Mouse (Mus musculus): ENCODE measurements around the gene Rbms1.
"Not testable (repeated sequence)": the region's sequence is repeated elsewhere in the genome, so short reads cannot be mapped to it uniquely, and the experiment has no call there.

Gene Rbms1

DNA sequence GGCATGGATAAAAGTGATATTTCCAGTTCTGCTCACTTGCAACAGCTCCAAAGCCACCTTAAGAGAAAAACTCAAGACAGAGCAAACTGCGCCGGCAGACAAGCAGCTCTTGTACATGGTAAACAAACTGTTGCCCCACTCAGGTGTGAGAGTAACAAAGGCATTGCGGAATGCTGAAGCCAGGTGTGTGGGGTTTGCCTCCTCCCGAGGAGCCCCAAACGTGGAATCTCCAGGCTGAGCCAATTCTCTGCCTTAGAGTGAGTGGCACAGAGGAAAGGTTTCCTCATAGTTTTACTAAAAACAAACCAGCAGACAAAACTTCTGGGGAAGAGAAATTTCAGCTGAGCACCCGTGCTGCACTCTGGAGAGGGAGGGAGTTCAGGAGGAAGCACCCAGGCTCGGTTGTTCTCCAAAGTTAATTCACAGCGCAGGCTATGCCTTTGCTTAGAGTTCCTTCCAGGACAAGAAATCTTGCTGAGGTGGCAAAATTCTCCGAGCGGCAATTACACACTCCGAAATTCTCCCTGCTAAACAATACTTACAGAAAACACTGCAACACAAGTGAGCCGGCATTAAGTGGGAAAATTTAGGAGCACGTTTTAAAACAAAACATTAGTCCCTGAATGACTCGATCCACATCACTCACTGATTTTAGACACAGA, 111.8 kb downstream of the Rbms1 start:
- no peak for DNase-seq (ENCODE audit: low read depth in 1 of 2, low spot score in 2 of 2)

DNA sequence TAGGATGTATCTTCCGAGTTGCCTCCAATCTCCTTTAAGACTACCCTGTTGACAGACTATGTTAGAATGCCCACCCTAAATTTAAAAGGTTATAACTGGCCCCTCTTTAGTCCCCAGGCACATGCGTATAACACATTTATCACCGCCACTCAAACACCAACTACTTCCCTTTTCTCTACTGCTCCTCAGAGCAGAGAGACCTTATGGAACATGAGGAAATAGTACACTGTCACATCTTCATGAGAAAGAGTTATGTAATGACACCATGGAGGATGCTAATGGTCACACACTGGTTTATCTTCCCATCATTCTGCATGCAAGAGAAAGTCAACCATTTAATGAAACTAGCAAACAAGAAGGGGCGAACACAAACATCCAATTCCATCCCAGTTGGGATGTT, 114.5 kb downstream of the Rbms1 start:
- no peak for DNase-seq (ENCODE audit: low read depth in 1 of 2, low spot score in 2 of 2)

DNA sequence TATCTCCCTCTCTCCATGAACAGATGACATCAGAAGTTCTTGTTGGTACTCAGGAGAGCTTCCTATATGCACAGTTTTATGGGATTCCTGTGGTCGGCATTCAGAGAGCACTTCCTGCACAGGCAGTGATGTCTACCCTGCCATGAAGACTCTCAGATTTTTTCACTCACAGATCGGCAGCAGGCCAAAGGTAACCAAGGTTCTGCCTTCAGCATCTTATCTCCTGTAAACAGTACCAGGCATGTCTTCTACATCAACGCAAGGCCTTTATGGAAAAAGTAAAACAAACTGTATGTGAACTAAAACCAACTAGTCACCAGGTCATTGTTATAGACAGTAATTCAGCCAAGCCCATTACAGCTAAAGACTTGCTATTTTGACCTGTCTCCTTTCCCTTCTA, 115.0 kb downstream of the Rbms1 start:
- no peak for DNase-seq (ENCODE audit: low read depth in 1 of 2, low spot score in 2 of 2)

DNA sequence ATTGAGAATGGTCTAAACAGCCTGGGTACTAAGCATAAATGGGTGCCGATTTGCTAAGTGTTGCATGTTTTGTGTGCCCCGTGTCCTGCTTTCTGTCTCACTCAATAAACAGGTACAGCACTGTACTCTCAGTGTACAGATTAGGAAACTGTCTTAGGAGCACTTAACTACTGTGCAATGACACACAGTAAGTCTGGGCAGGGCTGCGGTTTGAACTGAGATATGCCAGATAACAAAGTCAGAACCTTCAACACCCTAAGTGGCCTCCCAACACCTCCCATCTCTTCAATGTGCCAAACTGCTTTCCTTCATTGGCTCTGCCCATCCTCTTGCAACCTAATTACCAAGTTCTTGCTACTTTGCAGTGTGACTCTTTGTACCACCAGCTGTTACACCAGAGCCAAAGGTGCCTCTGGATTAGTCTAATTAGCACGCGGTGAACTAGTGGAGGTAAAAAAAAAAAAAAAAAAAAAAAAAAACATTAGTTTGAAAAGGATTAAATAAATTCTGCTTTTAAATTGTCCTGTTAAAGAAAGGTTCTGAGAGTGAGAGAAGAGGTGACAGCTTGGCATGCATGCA, 117.6 kb downstream of the Rbms1 start:
- no peak for DNase-seq (ENCODE audit: low read depth in 1 of 2, low spot score in 2 of 2)

DNA sequence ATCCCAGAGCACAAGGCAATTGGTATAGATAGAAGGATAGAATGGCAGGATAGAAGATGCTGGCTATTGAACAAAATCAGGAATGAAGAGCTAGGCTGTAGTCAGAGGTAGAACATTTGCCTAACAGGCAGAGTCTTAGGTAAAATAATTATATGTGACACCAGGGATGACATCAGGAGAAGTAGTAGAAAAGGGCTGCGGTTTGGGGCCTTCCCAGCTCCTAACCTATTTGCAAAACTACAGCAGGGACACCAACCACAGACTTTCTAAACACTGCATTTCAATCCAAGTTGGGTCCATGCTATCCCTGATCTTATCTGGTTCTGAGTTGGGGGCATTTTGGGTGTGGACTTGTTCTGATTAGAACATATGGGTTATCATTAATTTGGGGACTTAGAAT, 118.7 kb downstream of the Rbms1 start:
- no peak for DNase-seq (ENCODE audit: low read depth in 1 of 2, low spot score in 2 of 2)

DNA sequence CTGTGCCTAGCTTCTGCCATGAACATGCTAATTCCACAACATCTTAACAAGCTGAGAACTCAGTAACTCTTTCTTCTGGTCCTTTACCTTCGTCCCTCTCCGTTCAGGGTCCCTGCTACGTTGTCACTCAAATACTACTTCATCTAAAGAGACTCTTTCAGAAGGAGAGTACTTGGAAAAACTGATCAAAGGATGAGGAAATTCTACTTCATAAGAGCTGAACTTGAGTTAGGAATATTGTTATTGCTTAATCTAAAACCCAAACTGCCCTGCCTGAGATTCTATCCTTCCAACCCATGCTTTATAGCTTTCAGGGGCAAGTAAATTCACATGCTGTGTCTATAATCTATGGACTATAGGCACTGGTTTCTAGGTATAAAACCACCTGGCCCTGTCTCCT, 119.4 kb downstream of the Rbms1 start:
- DNase-seq (ENCODE audit: low read depth in 1 of 2, low spot score in 2 of 2): no peak

DNA sequence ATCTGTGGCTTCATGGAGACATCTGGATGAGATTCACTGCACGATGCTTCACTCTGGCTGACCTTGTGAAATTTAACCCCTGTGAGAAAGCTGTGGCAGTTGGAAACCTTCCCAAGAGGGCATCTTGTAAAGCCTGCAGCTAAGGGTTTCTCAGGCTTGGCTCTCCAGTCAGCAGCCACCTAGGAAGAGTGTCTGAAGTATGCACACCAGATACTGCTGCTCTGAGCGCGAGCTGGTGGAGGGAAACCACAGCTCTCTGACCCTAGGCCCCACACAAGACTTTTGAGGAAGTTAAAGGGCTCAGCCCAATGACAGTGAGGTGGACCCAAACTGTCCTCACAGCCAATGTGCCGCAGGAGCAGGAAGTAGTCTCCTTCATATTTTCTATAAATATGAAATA, 120.0 kb downstream of the Rbms1 start:
- DNase-seq (ENCODE audit: low read depth in 1 of 2, low spot score in 2 of 2): peak; percentile 28 to 32

DNA sequence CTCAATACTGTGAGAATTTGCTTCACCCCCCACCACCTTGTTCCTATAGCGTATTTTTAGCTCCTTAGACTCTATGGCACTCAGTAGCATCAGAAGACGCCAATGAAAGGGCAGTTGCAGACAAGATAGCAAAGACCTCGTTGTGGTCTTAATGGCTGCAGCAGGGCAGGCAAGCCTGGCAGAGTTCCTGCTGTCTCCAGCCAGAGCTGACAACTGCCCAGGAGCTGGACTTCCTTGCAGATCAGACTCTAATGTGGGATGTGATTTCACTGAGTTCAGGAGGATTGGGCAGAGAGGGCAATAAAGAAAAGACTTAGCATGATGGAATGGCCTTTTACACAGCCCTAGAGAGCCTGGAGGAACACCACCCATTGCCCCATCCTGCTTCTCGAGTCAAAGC, 122.1 kb downstream of the Rbms1 start:
- no peak for DNase-seq (ENCODE audit: low read depth in 1 of 2, low spot score in 2 of 2)

DNA sequence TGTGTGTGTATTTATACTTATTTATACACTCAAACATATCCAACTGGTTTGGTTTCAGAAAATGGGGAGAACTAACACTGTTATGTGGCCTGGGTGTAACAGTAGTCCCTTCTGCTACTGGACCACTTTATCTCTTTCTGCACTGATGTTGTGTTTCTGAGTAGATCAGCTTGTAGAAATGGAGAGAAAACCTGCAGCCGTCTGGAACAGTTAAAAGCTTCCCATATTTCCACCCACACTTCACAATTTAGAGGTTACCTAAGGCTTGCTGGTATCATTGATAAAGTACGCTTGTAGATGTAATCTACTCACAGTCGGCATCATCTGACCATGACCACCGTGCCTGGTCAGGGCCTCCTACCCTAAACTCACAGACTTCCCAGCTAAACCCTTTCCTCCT, 123.5 kb downstream of the Rbms1 start:
- DNase-seq (ENCODE audit: low read depth in 1 of 2, low spot score in 2 of 2): no peak

DNA sequence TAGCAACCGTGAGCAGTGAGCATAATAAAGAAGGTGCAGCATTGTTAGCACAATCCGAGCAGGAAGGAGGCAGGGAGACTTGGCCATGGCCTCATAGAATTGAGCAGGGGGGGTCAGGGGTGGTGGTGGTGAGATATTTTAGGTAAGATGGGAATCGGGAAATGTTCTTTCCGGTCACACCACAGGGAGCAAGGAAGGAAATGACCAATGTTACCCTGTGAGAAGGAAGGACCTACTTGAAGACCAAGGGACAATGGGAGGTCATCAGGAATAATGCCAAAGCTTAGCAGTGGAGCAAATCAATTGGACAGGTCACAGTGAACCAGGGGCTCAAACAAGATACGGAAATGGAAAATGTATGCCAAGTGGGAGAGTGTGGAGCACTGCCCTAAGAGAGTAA, 124.1 kb downstream of the Rbms1 start:
- DNase-seq (ENCODE audit: low read depth in 1 of 2, low spot score in 2 of 2): no peak

DNA sequence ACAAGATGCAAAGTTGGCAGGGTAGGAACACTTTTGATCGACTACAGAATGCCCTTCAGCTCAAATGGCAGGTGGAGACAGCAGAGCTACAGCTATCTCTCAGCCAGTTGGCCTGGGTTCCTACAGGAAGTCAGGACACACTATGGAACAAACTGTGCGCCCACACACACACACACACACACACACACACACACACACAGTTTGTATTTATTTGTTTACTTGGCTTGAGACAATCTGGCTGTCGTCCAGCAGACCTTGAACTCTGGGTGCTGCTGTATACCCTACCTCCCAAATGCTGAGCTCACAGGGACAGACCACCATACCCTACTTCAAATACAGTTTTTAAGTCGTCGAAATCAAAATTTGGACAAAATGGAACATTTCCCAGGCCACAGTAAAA, 125.4 kb downstream of the Rbms1 start:
- DNase-seq (ENCODE audit: low read depth in 1 of 2, low spot score in 2 of 2): no peak

DNA sequence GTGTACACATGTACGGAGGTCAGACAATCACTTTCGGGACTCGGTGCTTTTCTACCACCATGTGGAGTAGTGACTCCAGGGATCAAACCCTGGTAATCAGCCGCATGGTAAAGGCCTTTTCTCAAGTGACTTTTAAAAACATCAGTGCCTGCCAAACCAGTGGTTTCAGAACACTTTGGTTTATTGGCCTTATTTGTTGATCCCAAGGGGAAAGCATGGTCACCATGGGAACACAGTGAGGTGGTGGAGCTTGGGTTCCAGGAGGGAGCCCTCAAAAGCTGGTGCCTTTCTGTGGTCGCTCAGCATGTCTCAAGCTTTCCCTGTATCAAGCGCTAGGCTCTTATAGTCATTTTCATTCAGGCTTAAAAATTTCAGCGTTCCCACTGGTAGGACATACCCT, 126.8 kb downstream of the Rbms1 start:
- DNase-seq (ENCODE audit: low read depth in 1 of 2, low spot score in 2 of 2): no peak

DNA sequence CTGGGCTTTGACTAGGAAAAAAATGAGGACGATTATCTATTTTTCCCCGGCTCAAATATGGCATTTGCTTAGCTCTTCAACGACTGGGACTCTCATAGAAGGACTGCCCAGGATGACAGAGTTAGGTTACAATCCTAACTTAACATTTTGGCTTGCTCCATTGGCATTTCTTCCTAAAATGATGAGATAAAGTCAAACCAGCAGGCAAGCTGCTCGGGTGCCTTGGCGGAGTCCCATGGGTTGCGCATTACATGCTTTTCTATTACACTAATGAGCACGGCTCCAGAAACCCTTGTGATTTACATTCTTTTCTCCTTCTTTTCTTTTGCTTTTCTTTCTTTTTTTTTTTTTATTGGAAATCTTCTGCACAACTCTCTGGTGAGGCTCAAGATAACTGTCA, 128.7 kb downstream of the Rbms1 start:
- no peak for DNase-seq (ENCODE audit: low read depth in 1 of 2, low spot score in 2 of 2)

DNA sequence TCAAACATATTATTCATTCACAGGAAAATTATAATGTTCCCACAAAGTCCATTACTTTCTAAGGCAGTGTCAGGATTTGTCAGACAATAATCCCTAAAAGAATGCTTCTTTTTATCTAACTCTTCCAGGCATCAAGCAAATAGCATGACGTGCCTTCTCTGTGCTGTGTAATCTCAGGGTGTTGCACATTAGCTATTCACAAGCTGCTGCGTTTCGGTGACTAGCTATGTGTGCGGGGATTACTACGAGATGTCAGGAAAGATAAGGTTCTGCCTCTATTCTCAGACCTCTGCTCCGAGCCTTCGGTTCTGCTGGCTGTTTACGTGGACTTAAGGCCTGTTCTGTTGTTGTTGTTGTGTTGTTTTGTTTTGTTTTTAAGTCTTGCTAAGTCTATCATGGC, 130.7 kb downstream of the Rbms1 start:
- DNase-seq (ENCODE audit: low read depth in 1 of 2, low spot score in 2 of 2): no peak

DNA sequence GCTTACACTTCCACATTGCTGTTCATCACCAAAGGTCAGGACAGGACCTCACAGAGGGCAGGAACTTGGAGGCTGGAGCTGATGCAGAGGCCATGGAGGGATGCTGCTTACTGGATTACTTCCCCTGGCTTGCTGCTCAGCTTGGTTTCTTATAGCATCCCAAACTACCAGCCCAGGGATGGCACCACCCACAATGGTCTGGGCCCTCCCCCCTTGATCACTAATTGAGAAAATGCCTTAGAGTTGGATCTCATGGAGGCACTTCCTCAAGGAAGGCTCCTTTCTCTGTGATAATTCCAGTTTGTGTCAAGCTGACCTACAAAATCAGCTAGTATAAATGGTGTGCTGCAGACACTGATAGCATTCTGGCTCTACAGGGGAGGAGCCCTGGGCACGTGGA, 132.5 kb downstream of the Rbms1 start:
- not testable (repeated sequence) for DNase-seq (ENCODE audit: low read depth in 1 of 2, low spot score in 2 of 2)

DNA sequence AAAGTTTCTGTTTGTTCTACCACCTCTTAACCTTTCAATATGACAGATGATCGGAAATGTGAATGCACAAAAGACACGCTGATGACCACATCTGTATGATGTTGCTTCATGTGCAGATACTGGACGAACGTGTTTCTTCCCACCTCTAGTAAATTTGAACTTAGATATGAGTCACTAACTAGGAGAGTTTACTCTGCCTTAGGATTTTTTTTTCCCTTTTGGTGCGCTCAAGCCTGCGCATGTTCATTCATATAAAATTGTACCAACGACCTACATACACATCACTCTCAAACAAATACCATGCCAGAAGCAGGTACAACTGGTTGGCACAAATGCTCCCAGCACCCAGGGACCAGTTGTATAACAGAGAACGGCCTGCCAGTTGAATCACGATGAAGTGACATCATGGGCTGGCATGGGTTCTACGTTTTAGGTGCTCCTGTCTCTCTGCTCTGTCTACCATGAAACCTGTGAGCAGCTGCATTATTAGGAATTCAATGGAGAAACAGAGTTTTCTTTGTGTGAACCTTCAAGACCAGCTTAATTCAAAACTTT, 134.0 kb downstream of the Rbms1 start:
- no peak for DNase-seq (ENCODE audit: low read depth in 1 of 2, low spot score in 2 of 2)

DNA sequence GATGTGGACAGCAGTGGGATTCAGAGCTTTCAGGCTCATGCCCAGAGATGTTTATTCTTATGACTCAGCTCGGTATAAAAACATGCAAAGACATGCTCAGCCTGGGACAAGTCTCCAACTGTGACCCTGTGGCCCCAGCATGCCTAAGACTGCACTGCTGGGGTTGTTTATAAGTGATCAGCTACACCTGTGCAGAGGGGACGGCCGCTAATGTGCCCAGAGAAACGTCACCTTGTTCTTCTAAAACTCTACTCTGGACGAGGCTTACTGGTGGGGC, 135.9 kb downstream of the Rbms1 start:
- DNase-seq (ENCODE audit: low read depth in 1 of 2, low spot score in 2 of 2): no peak

DNA sequence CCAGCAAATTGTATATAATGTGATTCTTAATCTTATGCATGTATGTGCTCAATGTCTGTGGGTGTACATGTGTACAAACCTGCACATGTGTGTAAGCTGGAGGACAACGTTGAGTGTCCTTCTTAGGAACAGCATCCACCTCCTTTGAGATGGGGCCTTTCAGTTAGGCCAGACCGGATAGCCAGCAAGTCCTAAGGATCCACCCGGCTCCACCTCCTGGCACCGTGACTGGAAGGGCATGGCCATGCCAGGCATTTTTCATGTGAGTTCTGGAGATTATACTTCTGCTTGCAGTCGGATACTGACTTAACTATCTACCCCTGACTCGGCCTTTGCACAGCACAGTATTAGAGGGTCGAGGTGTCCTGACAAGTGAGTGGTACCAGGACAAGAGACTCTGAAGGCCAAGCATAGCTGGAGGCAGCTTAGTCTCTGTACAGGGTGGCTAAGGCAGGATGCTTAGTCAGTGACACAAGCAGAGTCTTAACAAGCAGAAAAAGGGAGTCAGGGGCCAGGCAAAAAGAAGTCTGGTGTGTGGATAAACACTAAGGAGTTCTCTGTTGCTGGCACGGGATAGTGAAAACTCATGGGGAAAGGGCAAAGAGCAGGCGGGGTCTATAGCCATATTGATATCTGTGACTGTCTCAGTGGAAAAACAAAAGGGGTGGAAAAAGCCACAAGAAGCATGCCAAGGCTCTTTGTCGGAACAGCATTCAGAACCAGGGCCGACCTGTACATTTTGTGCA, 136.4 kb downstream of the Rbms1 start:
- no peak for DNase-seq (ENCODE audit: low read depth in 1 of 2, low spot score in 2 of 2)

DNA sequence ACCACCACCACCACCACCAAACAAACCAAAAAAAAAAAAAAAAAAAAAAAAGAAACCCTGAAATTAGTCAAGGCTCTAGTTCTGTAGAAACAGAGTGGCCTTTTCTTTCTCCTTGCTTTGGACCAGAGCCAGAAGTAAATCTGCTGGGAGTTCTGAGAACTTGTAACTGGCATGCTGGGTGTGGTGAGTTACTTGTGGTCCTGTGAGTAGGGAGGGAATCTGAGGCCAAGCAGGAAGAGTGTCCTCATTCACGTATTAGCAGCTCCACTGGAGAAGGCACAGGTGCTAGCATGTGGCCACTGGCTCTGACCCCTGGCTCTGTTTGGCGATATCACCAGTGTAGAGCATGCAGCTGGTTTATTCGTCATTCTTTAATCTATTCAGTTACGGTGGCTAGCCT, 137.3 kb downstream of the Rbms1 start:
- DNase-seq (ENCODE audit: low read depth in 1 of 2, low spot score in 2 of 2): no peak

DNA sequence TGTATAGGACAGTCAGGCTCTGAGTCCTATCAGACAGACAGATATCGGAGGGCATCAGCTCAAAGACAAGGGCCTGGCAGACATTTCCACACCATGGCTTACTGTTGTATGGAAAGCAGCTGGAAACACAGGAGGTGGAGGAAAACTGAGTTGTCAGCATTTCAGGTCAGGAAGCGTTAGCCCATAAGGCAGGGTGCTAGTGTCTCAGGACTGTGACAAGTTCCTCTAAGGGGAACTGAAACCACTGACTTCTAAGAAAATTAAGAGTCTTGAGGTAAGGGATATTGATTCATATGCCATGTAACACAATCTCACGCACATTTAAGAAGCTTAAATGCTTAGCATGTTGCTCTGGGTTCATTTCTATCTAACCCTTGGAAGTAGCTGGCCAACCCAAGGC, 141.4 kb downstream of the Rbms1 start:
- no peak for DNase-seq (ENCODE audit: low read depth in 1 of 2, low spot score in 2 of 2)

DNA sequence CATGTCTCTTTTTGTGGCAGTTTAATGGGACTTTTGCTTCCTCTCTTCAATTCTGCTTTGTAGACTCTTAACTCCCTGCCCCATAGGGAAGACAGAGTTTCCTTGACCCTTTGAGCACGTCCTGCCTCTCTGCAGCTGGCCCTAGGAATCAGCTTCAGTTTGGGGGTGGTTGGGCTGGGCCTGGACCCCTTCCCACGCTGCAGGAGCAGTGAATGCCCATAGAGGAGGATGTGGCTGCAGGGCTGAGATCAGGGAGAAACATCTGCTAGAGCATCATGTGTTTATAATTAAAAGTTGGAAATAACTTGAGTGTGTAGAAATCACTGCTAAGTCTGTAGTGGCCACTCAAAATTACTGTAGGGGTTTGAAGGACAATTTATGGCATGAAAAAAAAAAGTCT, 144.4 kb downstream of the Rbms1 start:
- no peak for DNase-seq (ENCODE audit: low read depth in 1 of 2, low spot score in 2 of 2)

DNA sequence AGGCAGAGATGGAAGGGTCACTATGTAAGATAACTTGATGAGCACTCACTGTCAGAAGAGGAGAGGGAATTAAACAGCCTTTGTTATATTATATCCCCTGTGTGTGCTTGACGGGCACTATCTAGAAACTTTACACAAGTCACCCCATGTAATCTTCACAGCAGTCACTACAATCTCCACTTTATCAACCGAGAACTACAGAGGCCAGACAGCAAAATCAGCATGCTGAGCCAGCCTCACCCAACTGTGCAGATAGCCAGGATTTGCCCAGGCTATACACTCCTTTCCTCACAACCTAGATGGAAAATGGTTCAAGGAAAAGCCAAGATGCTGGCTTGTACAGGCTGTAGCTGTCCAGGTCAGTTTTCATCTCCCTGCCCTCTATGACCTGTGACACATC, 146.7 kb downstream of the Rbms1 start:
- DNase-seq (ENCODE audit: low read depth in 1 of 2, low spot score in 2 of 2): no peak

DNA sequence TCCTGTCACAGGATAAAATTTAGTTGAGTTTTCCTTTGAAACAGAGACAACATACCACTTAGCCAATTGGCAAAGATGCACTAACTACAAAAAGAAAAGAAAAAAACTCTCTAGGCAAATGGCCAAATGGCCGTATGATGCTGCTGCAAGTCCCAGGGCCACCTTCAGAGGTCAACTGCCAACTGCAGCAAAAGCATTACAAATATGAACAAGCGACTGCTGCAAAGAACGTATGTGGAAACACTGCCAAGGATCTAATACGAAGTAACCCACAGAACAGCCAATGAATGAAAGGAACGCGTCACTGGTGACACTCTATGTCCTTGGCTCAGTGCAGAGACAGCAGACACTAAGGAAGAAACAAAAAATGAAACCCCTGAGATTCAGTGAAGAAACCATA, 148.2 kb downstream of the Rbms1 start:
- no peak for DNase-seq (ENCODE audit: low read depth in 1 of 2, low spot score in 2 of 2)
